Mouse (Mus musculus) adrenal gland, adult 10 weeks (tissue): ENCODE measurements around the gene Olfr1394. TPM values are rescaled to one million over a fixed set of nuclear protein-coding genes. Genes with fewer than 3 reads are reported as not detected.

Experiments
- polyA plus RNA-seq: library from polyadenylated mRNA; stranded (reverse); fragments of 350-450 nt; fragmentation: Illumina TruSeq; extraction: RNeasy Lipid Tissue Mini Kit (QIAGEN cat#74804); gene quantifications from one replicate; pipeline ENCODE4 v1.2.3, GENCODE M21; 2014; ENCODE audit warnings: low read depth, low replicate concordance

Gene Olfr1394
- not detected for polyA plus RNA-seq

DNA sequence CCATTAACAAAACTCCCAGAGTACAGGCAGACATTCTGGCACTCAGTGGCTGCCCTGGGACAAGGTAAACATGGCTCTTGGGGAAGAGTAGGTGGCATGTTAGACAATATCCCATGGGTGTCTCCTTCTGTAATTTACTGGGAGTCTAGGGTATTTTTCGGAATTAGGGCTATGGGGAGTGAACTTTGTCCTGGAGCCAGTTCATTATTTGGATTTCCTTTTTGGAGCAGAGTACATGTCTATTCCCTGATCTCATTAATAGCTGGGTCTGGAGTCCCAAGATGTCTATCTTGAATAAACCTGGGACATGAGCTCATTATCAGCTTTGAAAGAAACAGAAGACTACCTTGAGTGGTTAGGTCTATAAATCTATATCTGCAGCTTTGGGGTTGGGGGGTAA is at the start of gene Olfr1394:
Gene Olfr1394 (plus strand): TSS at position 301 of the 400 bp plus-strand sequence.

DNA sequence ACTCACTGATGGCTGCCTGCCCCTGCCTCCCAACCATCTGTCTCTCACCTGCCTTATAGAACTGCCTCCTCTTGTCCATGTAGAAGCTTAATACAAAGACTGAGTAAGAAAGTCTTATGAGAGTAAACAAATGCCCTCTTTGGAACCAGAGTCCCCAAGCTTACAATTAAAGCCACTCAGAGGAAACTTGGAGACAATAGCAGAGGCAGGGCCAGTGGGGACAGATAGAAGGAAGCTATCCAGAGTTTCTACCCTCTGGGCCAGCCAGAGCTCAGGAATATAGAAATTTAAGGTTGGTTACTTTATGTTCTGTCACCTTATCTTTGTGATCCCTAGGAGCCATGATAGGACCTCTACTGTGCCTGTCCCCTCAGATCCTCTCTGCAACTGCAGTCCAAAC is 39.4 kb upstream of the Olfr1394 start, which contains the start of gene Olfr1396:
Gene Olfr1396 (minus strand): TSS at position 101 of the 400 bp plus-strand sequence.

DNA sequence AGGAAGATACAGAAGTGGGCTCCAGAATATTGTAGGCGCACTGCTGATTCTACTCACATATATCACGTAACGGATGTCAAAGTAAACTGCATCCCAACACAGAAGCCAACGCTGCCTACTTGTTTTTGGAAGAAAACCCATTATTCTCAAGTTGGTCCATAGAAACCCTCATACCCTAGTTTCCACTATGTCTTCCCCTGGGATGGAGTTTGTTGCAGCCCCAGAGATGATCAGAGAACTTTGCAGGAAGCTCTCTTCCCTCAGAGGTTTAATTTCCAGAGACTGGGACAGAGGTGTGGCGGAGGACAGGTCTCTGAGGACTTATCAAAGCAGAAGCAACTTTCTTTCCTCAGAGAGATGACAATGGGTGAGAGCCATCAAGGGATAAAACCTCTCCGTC is 12.2 kb upstream of the Olfr1394 start, which contains the start of gene Olfr1395:
Gene Olfr1395 (plus strand): TSS at position 301 of the 400 bp plus-strand sequence.

DNA sequence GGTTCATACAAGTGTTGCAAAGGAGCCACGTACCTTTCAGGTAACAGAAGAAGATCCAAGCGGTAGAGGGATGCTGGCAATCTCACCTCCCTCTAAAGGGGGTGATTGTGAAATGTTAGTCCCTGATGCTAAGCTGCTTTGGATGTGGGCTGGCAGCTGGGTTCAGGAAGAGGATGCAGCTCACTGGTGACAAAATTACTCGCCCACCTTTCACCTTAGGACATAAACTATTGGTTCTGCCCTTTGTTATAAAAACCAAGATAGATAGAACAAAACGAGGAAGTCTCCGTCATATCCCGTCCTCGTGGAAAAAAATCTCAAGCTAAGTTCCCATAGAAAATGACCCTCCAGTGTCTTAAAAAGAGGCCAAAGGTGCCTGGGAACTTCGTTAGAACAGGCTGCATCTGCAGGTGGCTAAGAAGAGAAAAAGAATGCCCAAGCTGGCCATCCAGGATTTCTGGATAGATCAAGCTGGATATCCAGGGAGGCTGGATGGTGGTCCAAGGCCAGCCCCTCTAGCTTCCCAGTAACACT is 32.8 kb downstream of the Olfr1394 start, which contains the start of gene Btnl9:
Gene Btnl9 (minus strand): TSS at position 205 of the 534 bp plus-strand sequence.

DNA sequence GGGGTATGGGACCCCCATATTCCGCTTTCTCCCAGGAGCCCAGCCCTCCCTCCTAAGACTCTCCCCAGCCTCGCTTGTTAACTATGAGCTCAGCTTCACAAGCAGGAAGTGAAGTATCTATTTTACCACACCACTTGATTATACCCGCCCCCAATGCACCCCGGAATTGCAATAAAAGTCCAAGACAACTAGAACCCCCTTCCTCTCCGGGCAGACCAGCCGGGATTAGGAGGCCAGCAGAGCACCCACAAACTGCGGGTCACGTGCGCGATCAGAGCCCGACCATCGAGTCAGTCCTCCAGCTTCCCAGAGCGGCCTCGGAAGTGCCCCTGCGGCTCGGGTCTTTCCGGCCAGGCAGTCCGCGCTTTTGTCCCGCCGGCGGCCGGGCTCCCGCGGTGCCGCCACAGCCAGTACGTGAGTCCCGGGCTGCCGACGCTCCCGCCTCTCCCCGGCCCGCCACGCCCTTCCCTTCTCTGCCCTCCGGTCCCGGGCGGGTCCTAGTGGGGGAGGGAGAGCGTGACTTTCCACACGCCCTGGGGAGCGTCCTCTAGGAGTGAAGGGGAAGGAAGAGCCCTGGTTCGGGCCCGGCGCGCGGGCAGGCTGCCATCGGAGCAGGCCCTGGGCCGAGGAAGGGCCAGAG is 49.1 kb downstream of the Olfr1394 start, which contains the start of gene Zfp62:
Gene Zfp62 (plus strand): TSS at position 164 of the 640 bp plus-strand sequence.

Other genes with a start within 250 kb of the Olfr1394 start
- 1.6 TPM for gene Psme2b, start 208.2 kb upstream of the Olfr1394 start, polyA plus RNA-seq
- 1.7 TPM for gene Olfr56, start 175.5 kb upstream of the Olfr1394 start, polyA plus RNA-seq
- 2.4 TPM for gene 9930111J21Rik1, start 175.0 kb upstream of the Olfr1394 start, polyA plus RNA-seq
- gene Gm12185, start 162.2 kb upstream of the Olfr1394 start, polyA plus RNA-seq: 0.82 TPM
- 10.1 TPM for gene Tgtp1, start 160.2 kb upstream of the Olfr1394 start, polyA plus RNA-seq
- 19.2 TPM for gene 9930111J21Rik2, start 103.1 kb upstream of the Olfr1394 start, polyA plus RNA-seq
- 23.6 TPM for gene Tgtp2, start 90.2 kb upstream of the Olfr1394 start, polyA plus RNA-seq
- gene Ifi47, start 77.8 kb upstream of the Olfr1394 start, polyA plus RNA-seq: 9.7 TPM
- gene Olfr1396, start 39.5 kb upstream of the Olfr1394 start, polyA plus RNA-seq: 5.4 TPM
- gene Olfr1395, start 12.1 kb upstream of the Olfr1394 start, polyA plus RNA-seq: not detected
- gene Btnl9, start 32.8 kb downstream of the Olfr1394 start, polyA plus RNA-seq: 96.9 TPM
- 131 TPM for gene Zfp62, start 48.9 kb downstream of the Olfr1394 start, polyA plus RNA-seq
- gene Mgat1, start 89.8 kb downstream of the Olfr1394 start, polyA plus RNA-seq: 21.6 TPM
- gene Olfr1393, start 123.9 kb downstream of the Olfr1394 start, polyA plus RNA-seq: not detected
- 0.17 TPM for gene Olfr1392, start 130.9 kb downstream of the Olfr1394 start, polyA plus RNA-seq
- gene Olfr10, start 150.4 kb downstream of the Olfr1394 start, polyA plus RNA-seq: not detected
- gene Olfr1391, start 168.4 kb downstream of the Olfr1394 start, polyA plus RNA-seq: not detected
- gene Olfr1390, start 180.8 kb downstream of the Olfr1394 start, polyA plus RNA-seq: not detected